Mouse (Mus musculus) macrophage (primary cell): ENCODE results near the gene Btbd11. TPM values are rescaled to one million over a fixed set of nuclear protein-coding genes. Genes with fewer than 3 reads are reported as not detected.

ENCODE experiments used
- H3K27ac ChIP-seq: fragments of 350-480 bp; formaldehyde crosslinking; 2 replicates; pipeline ENCODE4 v1.9.0; 2021
- H3K36me3 ChIP-seq: fragments of 350-480 bp; formaldehyde crosslinking; 2 replicates; pipeline ENCODE4 v1.9.0; 2021; ENCODE audit errors: inconsistent target
- H3K4me3 ChIP-seq: fragments of 350-480 bp; formaldehyde crosslinking; 2 replicates; pipeline ENCODE4 v1.9.0; 2021; ENCODE audit errors: inconsistent target
- H3K79me2 ChIP-seq: fragments of 350-480 bp; formaldehyde crosslinking; 2 replicates; pipeline ENCODE4 v1.9.0; 2021; ENCODE audit errors: inconsistent target
- WGBS: methylation state at CpG from one replicate; pipeline ENCODE4 v1.1.7; 2026; ENCODE audit warnings: inconsistent platforms; ENCODE audit not compliant: missing documents; 5-methylcytosine and 5-hydroxymethylcytosine counted together
- polyA plus RNA-seq: library from polyadenylated mRNA; stranded (reverse); fragments of 250-400 nt; gene quantifications from 3 replicates; pipeline ENCODE4 v1.2.4, GENCODE M21; 2018; ENCODE audit warnings: inconsistent platforms

Gene Btbd11
- polyA plus RNA-seq, 1 experiment from 2014 or later = 0.10 TPM

DNA sequence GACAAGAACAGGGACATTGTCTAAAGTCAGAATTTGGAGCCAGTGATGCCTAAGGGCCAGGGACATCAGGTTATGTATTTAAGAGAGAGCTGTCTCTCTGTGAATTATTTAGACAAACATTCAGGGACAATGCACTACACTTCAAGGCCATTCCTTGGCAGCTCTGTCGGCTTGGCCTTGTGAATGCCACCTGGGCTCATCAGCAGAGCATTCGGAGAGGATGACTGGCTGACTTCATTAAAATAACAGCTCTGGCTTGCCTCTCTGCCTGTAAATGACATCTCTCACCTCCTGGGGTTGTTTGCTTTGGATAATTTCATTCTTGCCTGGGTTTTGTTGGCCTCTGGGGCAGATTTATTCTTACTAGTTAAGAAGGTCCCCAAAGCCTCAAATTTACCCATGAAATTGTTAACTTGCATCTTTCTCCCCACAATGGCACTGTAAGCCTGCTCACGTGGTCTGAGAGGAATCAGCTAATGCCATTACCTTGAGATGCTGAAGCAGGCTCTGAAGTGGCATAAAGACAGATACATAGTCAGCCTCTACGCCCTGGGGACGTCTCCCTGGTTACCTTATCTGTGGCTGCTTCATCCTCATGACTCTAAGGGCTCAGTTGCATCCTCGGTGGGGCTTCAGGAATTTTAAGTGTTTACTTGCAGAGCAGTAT lies 93.5 kb downstream of the Btbd11 start:
- no peak overlapping the region for H3K27ac ChIP-seq
- 69% methylated on average over 6 of the region's 6 CpGs for WGBS
- H3K4me3 ChIP-seq = no peak overlapping the region
- no peaks in the 10 kb centered on the region for H3K36me3 ChIP-seq
- H3K79me2 ChIP-seq = no peaks in the 10 kb centered on the region

DNA sequence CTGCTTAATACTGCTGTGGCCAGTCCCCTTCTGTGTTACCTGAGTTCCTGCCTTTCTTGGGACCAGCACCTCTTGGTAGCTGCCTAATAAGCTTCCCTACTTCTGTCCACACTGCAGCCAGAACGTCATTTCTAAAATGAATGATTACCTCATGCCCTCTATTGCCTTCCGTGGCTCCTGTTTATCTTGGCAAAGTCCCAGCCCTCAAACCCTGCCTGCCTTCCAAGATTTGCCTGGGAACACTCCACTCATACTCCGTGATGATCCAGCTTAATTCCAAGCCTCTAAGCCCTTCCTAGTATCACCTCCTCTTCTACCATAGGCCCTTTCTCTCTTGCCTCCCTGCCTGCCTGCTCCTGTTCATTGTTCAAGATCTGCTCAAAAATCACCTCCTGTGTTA lies 94.5 kb downstream of the Btbd11 start:
- Histone ChIP-seq H3K4me3 (no peak overlapping the region), H3K27ac (no peak overlapping the region), H3K36me3 (no peaks in the 10 kb centered on the region), H3K79me2 (no peaks in the 10 kb centered on the region)
- WGBS = 38% methylated on average over 3 of the region's 3 CpGs

DNA sequence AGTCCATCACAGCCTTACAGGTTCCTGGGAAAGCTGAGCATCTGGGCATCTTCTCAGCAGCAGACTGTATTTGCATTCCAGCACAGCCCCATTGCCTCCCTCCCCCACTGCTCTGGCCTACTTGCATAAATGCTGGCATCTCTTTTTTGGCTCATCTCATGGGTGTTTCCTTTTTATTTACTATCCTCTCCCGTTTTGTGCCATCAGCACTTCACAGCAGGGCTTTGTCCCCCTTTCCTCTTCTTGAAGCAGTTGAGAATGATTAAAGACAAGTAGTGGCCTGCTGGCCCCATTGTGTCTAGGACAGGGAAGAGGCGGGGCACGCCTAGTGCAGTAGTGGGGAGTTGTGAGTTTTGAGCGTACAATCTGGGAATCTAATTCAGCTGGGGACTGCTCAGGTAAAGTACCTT lies 95.5 kb downstream of the Btbd11 start:
- no peaks in the 10 kb centered on the region for H3K36me3 ChIP-seq
- H3K79me2 ChIP-seq = no peaks in the 10 kb centered on the region
- 87% methylated on average over 4 of the region's 4 CpGs for WGBS
- no peak overlapping the region for H3K27ac ChIP-seq
- H3K4me3 ChIP-seq = no peak overlapping the region

DNA sequence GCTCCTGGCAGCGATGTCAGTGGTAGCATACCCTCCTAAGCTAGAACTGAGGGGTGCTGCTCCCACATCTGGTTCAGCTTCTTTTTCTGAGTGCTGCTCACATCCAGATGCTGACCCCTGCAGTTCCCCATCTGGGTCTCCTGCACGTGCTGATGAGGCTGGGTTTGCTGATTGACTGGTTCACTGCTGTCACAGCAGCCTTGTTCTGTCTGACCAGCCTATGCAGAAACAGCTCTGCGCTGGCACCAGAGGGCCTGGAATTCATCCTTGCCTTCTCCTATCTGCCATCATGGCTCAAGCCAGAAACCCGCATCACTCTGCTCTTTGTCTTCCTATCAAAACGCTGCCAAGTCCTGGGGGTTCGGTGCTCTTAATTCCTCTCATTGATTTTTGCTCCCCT lies 95.9 kb downstream of the Btbd11 start:
- Histone ChIP-seq H3K79me2 (no peaks in the 10 kb centered on the region), H3K27ac (no peak overlapping the region), H3K36me3 (no peaks in the 10 kb centered on the region), H3K4me3 (no peak overlapping the region)
- WGBS = 72% methylated on average over 6 of the region's 6 CpGs

DNA sequence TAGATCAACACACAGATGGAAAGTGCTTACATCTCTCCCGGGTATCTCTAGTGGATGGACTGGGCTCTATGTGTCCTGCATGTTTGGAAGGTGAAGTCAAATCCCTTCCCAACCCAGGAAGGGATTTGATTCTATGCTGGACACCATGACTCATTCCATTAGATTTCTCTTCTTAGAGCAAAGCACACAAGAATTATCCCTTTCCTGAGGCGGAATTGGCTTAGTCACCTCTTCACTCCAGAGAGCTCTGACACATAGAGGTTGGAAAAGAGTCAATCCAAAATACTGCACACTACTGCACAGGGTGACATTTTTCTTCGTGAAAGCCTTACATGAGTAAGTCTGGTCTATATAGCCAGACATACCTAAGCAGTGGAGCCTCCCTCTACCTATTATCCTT lies 99.8 kb downstream of the Btbd11 start:
- Histone ChIP-seq H3K79me2 (no peaks in the 10 kb centered on the region), H3K36me3 (no peaks in the 10 kb centered on the region), H3K27ac (no peak overlapping the region), H3K4me3 (no peak overlapping the region)
- WGBS = 94% methylated on average over 3 of the region's 3 CpGs

DNA sequence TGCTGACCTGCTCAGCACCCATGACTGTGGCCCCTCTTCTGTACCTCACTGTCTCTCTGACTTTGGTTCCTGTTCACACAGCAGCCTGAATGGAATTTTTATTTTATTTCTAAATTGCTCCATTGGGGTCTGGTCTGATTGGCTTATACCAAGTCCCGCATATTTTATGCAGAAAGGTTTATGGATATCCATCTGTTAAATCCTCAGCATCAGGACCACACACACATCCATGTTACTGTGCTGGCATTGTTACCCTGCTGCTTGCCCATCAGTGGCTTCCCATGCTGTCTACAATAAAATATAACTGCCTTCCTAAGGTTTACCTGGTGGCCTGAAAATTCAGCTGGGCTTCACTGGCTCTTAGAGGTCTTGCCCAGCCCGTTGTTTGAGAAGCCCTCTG lies 106.0 kb downstream of the Btbd11 start:
- Histone ChIP-seq H3K4me3 (no peak overlapping the region), H3K36me3 (no peaks in the 10 kb centered on the region), H3K27ac (no peak overlapping the region), H3K79me2 (no peaks in the 10 kb centered on the region)
- WGBS = 92% methylated on average over 2 of the region's 2 CpGs

DNA sequence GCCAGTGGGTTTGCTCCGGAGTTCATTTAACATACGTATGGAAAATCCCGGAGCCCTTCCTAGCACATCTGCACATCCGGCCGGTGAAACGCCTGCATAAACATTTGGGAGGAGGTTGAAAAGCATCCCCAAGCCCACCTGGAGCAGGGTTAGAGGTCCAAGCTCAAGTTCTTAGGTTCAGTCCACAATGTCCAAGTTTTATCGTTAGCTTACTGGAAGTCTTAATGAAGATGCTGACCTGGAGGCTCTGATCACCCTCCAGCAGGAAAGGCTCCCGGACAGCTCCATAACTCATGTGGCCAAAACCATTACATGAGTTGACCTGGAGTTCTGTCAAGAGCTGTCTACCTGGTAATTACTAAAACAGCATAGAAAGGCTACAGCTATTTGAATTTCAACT lies 109.7 kb downstream of the Btbd11 start:
- Histone ChIP-seq H3K36me3 (no peaks in the 10 kb centered on the region), H3K4me3 (no peak overlapping the region), H3K79me2 (no peaks in the 10 kb centered on the region), H3K27ac (no peak overlapping the region)
- 97% methylated on average over 8 of the region's 8 CpGs for WGBS

DNA sequence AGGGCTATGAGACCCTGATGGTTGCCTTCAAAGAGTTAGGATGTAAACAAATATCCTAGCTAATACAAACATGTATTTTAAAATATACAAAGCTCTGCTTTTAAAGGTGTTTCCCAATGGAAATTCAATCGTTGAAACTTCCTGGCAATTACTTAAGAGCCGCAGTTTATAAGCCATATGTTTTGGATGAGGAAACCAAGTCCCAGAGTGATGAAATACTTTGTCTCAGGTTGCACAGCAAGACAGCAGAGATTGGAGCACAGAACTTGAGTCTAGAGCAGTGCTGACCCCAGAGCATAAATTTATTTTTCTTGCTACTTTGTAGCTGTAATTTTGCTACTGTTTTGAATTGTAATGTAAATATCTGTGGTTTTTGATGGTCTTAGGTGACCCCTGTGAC lies 110.4 kb downstream of the Btbd11 start:
- Histone ChIP-seq H3K27ac (no peak overlapping the region), H3K36me3 (no peaks in the 10 kb centered on the region), H3K4me3 (no peak overlapping the region), H3K79me2 (no peaks in the 10 kb centered on the region)
- WGBS = 27% methylated on average over 2 of the region's 2 CpGs

DNA sequence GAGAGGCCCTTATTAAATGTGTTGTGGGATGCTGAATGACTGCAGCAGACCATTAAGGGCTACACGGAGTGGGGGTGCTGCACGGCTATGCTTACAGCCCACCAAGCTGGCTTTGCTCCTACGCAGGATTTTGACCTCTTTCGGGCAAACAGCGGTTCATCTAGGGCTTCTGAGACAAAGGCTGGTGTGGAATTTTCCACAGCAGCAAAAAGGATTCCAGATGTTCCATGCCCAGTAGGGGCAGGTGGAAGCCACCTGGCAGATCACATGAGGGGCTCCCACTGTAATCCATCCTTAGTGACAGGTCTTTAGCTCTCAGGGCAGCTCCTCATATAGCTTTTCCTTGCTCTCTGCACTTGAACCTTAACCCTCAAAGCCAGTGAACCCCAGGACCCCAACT lies 111.3 kb downstream of the Btbd11 start:
- 95% methylated on average over 5 of the region's 5 CpGs for WGBS
- Histone ChIP-seq H3K4me3 (no peak overlapping the region), H3K27ac (no peak overlapping the region), H3K79me2 (no peaks in the 10 kb centered on the region), H3K36me3 (no peaks in the 10 kb centered on the region)

DNA sequence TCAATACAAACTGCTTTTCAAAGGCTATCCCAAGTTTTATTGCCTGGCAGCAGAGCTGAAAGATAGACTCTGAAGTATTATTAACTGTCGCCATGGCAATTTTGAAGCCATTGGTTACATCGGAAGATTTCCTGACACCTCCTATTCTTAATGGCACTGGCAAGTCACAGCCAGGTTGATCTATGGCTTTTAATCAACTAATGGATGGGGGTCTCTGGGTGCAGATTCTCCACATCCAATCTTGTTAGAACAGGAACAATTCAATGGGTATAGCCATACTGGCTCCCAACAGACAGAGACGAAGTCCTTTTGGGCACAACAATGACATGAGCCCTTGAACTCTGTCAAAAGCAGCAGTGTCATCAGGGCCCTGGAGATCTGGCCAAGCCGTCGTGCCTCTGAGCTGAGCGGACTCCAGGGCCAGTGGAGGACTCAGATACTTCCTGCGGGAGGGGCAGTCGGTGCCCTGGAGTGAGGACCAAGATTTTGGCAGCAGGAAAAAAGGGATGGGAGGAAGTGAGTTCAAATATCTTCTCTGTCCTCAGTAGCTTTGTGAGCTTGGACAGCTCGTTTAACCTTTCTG lies 114.0 kb downstream of the Btbd11 start:
- no peaks in the 10 kb centered on the region for H3K79me2 ChIP-seq
- H3K36me3 ChIP-seq = no peaks in the 10 kb centered on the region
- no peak overlapping the region for H3K27ac ChIP-seq
- H3K4me3 ChIP-seq = no peak overlapping the region
- 93% methylated on average over 9 of the region's 9 CpGs for WGBS

DNA sequence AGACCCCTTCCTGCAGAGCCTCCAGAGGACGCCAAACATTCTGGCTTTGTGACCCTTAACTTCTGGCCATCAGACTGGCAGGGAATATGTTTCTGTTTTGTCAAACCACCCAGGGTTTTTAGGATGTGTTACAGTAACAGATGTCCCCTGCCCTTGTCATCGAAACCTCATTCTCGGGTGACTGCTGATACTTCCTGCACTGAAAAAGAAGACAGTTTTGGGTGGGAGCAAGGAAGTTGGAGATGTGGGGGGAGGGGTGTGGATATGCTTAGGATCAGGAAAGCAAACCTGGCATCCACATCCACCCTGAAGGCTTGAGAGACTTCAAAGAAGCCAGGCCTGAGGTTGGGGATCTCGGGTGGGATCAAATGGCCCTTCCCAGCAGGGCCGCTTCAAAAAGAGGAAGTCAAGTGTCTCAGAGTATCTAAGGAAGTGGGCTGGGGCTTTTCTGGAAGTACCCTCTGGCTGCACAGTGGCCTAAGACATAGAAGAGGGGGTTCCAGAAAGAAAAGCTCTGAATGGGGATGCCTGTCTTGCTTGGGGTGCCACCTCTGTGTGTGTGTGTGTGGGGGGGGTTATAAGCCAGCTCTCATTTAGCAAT lies 115.5 kb downstream of the Btbd11 start:
- 30% methylated on average over 5 of the region's 5 CpGs for WGBS
- Histone ChIP-seq H3K79me2 (no peaks in the 10 kb centered on the region), H3K27ac (no peak overlapping the region)

DNA sequence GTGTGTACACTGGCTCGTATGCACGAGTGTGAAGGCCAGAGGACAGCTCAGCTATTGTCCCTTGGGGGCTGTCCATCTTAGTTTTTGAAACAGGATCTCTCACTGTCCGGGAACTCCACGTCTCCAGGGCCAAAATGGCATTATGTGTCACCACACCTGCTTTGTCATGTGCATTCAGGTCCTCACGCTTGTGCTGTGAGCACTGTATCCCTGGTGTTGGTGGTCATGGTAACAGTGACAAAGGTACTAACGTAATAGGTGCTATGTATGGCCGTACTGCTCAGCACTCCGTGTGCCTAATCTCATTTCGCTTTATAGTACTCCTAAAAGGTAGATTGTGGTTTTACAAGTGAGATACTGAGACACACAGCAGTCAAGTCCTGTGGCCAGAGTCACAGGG lies 116.0 kb downstream of the Btbd11 start:
- Histone ChIP-seq H3K36me3 (no peaks in the 10 kb centered on the region), H3K4me3 (no peak overlapping the region), H3K79me2 (no peaks in the 10 kb centered on the region), H3K27ac (no peak overlapping the region)
- 67% methylated on average over 9 of the region's 9 CpGs for WGBS

More for the DNA sequence above, 115.5 kb downstream of the Btbd11 start:
- Histone ChIP-seq H3K36me3 (no peaks in the 10 kb centered on the region), H3K4me3 (no peak overlapping the region)

DNA sequence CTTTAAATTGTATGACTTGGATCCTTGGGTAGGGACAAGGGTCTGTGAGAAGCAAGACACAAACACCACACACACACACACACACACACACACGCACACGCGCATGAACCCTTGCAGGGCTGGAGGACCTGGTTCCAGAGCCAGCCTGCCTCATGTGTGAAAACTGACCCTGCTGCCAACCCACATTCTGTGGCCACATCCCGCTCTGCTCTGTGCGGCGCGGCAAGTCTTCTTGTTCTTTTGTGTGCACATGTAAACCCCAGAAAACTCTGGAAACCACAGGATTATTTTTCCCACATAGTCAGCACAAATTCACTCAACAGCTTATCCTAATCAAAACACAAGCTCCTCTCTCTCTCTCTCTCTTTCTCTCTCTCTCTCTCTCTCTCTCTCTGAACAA lies 116.8 kb downstream of the Btbd11 start:
- Histone ChIP-seq H3K27ac (no peak overlapping the region), H3K36me3 (no peaks in the 10 kb centered on the region), H3K79me2 (no peaks in the 10 kb centered on the region), H3K4me3 (no peak overlapping the region)
- WGBS = 58% methylated on average over 4 of the region's 7 CpGs

DNA sequence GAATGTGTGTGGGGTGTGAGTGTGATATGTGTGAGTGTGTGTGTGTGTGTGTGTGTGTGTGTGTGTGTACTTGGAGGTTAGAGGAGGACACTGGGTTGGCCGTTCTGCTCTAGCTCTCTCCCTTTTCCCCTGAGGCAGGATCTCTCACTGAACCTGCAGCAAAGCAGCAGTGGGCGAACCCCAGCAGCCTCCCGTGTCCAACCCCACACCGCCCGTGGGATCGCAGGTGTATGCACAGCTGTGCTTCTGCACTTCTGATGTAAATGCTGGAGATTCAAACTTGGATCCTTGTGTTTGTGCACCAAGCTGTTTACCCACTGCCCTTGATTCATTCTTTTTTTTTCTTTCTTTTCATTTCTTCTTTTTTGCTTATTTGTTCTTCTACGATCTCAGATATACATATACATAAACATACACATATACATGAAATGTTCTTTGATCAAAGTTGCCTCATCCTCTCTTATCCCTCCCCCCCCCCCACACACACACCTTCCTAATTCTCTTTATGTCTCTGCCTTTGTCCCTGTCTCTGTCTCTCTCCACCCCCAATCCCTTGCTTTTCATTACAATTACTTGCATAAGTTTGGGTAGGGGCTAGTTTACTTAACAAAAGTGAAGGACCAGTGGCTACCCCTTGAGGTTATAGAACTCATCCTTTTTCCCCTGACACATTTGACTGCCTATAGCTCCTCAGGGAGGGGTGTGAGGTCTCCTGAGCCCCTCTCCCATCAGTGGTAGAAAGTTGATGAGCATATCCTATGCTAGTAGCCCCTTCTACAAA lies 120.8 kb downstream of the Btbd11 start:
- Histone ChIP-seq H3K36me3 (no peaks in the 10 kb centered on the region), H3K27ac (no peak overlapping the region), H3K4me3 (no peak overlapping the region), H3K79me2 (no peaks in the 10 kb centered on the region)
- WGBS = 95% methylated on average over 7 of the region's 7 CpGs

DNA sequence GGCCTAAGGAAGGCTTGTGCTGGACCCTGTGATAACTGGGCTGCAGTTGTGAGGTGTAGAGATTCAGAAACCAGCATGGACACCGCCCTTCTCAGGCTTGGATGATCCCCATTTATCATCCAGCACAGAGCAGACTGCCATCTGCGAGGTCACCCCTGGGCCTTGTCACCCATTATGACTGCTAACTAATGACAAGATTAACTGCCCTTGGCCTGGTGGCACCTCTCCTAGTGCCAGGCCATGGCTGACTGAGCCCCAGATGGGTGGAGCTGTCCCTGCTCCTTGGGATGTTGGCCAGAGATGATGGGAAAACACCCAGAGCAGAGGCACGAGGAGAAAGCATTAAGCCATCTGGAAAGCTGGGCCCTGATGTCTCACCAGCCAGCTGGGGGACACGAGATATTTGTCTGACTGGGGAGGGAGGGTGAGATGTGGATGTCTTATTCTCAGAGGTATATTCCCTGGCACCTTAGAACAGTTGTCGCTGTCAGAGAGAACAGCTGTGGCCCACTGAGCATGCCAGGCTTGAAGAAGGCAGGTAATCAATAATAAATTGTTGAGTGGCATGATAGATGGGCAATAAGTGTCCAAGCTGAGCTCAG lies 121.7 kb downstream of the Btbd11 start:
- no peaks in the 10 kb centered on the region for H3K79me2 ChIP-seq
- H3K4me3 ChIP-seq = no peak overlapping the region
- H3K36me3 ChIP-seq = no peaks in the 10 kb centered on the region
- H3K27ac ChIP-seq = no peak overlapping the region
- WGBS = 85% methylated on average over 5 of the region's 5 CpGs
